Mouse (Mus musculus) heart, embryonic 12.5 days (tissue): Measurements from ENCODE around the gene Trip13. TPM values are rescaled to one million over a fixed set of nuclear protein-coding genes. Genes with fewer than 3 reads are reported as not detected.

ENCODE experiments used
- ATAC-seq: fragments of 200-750 bp; cut with Nextera tagmentation; 2 replicates; pipeline ENCODE4 v1.8.0; 2017; ENCODE audit warnings: moderate TSS enrichment, moderate library complexity; ENCODE audit not compliant: insufficient number of reproducible peaks, low FRiP score
- H3K27ac ChIP-seq: fragments of 300-500 bp; sonication (generic); 2 replicates; pipeline ENCODE4 v1.5.1; 2016; ENCODE audit warnings: mild to moderate bottlenecking, moderate library complexity; ENCODE audit not compliant: poor library complexity, severe bottlenecking
- H3K27me3 ChIP-seq: fragments of 300-500 bp; sonication (generic); replicated peaks from 2 replicates; pipeline ENCODE4 v1.6.1; 2016; ENCODE audit warnings: mild to moderate bottlenecking, moderate library complexity
- H3K36me3 ChIP-seq: fragments of 300-500 bp; sonication (generic); 2 replicates; pipeline ENCODE4 v1.6.1; 2016; ENCODE audit warnings: mild to moderate bottlenecking, moderate library complexity
- H3K4me1 ChIP-seq: fragments of 300-500 bp; sonication (generic); replicated peaks from 2 replicates; pipeline ENCODE4 v1.6.1; 2016; ENCODE audit warnings: mild to moderate bottlenecking
- H3K4me2 ChIP-seq: fragments of 300-500 bp; sonication (generic); 2 replicates; pipeline ENCODE4 v1.6.1; 2016; ENCODE audit warnings: mild to moderate bottlenecking, moderate library complexity
- H3K4me3 ChIP-seq: fragments of 300-500 bp; sonication (generic); 2 replicates; pipeline ENCODE4 v1.5.1; 2016; ENCODE audit warnings: mild to moderate bottlenecking
- H3K9ac ChIP-seq: fragments of 300-500 bp; sonication (generic); 2 replicates; pipeline ENCODE4 v1.6.1; 2016; ENCODE audit warnings: mild to moderate bottlenecking, moderate library complexity
- H3K9me3 ChIP-seq: fragments of 300-500 bp; sonication (generic); replicated peaks from 2 replicates; pipeline ENCODE4 v1.6.1; 2016; ENCODE audit warnings: mild to moderate bottlenecking, moderate library complexity
- WGBS: fragments of 180-500 bp; shearing (Covaris S2); methylation state at CpG from one replicate; pipeline ENCODE4 v1.1.7; 2016; 5-methylcytosine and 5-hydroxymethylcytosine counted together
- polyA plus RNA-seq: library from polyadenylated mRNA; unstranded; fragments of >200 nt; fragmentation: Nextera tagmentation; extraction: Ambion mirVana; gene quantifications from 2 replicates; pipeline ENCODE4 v1.2.1, GENCODE M21; 2016

Trip13 gene
- polyA plus RNA-seq, 1 experiment from 2014 or later = 37.7 TPM

- H3K4me2 ChIP-seq = no peak overlapping the region
- H3K36me3 ChIP-seq = peaks cover 87% of the 10 kb centered on the region
- H3K27ac ChIP-seq = no peak overlapping the region
- no peak overlapping the region for H3K9ac ChIP-seq
- ATAC-seq = no peak
- H3K4me3 ChIP-seq = no peak overlapping the region
- H3K9me3 ChIP-seq = no peaks in the 10 kb centered on the region
- H3K4me1 ChIP-seq = no peaks in the 10 kb centered on the region
- WGBS = 92% methylated on average over 9 of the region's 9 CpGs
- H3K27me3 ChIP-seq = no peaks in the 10 kb centered on the region
Measured at GRCm38 (mm10) chr13:73944606-73945005, 7.0 kb upstream of the Trip13 start.

GRCm38 (mm10) chr13:73939101-73939500 lies 1.5 kb upstream of the Trip13 start:
- Histone ChIP-seq H3K9ac (no peak overlapping the region), H3K36me3 (peaks cover 51% of the 10 kb centered on the region), H3K4me3 (no peak overlapping the region), H3K4me1 (peaks cover 16% of the 10 kb centered on the region), H3K27ac (no peak overlapping the region), H3K4me2 (no peak overlapping the region), H3K9me3 (no peaks in the 10 kb centered on the region), H3K27me3 (no peaks in the 10 kb centered on the region)
- 87% methylated on average over 5 of the region's 5 CpGs for WGBS
- ATAC-seq = no peak

- Histone ChIP-seq H3K27ac (peak overlapping the region; percentile 81; the same call in 1 of the 2 replicates), H3K9me3 (no peaks in the 10 kb centered on the region), H3K4me1 (peaks cover 16% of the 10 kb centered on the region), H3K9ac (peak overlapping the region; percentile 87), H3K4me3 (peak overlapping the region; percentile 72), H3K36me3 (peaks cover 46% of the 10 kb centered on the region), H3K27me3 (no peaks in the 10 kb centered on the region), H3K4me2 (peak overlapping the region; percentile 90)
- WGBS = 38% methylated on average over 13 of the region's 13 CpGs
- ATAC-seq = no peak
Measured at GRCm38 (mm10) chr13:73938177-73938560, 585 bp upstream of the Trip13 start.

- Histone ChIP-seq H3K27ac (no peak overlapping the region), H3K4me1 (peaks cover 16% of the 10 kb centered on the region), H3K9ac (peak overlapping the region; percentile 87), H3K4me3 (peak overlapping the region; percentile 72), H3K9me3 (no peaks in the 10 kb centered on the region), H3K27me3 (no peaks in the 10 kb centered on the region), H3K4me2 (peak overlapping the region; percentile 90), H3K36me3 (peaks cover 46% of the 10 kb centered on the region)
- peak; percentile 25; the same call in 1 of the 2 replicates for ATAC-seq
- 10% methylated on average over 5 of the region's 5 CpGs for WGBS
Measured at GRCm38 (mm10) chr13:73936938-73937320, 655 bp downstream of the Trip13 start.

- H3K27ac ChIP-seq = no peak overlapping the region
- peaks cover 8% of the 10 kb centered on the region for H3K4me1 ChIP-seq
- WGBS = 85% methylated on average over 10 of the region's 10 CpGs
- H3K27me3 ChIP-seq = no peaks in the 10 kb centered on the region
- peaks cover 68% of the 10 kb centered on the region for H3K36me3 ChIP-seq
- no peak overlapping the region for H3K4me3 ChIP-seq
- no peak overlapping the region for H3K9ac ChIP-seq
- H3K4me2 ChIP-seq = no peak overlapping the region
- no peak for ATAC-seq
- H3K9me3 ChIP-seq = no peaks in the 10 kb centered on the region
Measured at GRCm38 (mm10) chr13:73932201-73932600, 5.4 kb downstream of the Trip13 start.

- Histone ChIP-seq H3K4me3 (no peak overlapping the region), H3K4me2 (no peak overlapping the region), H3K9me3 (no peaks in the 10 kb centered on the region), H3K9ac (no peak overlapping the region), H3K27ac (no peak overlapping the region), H3K4me1 (no peaks in the 10 kb centered on the region), H3K36me3 (peaks cover 63% of the 10 kb centered on the region), H3K27me3 (no peaks in the 10 kb centered on the region)
- WGBS = 86% methylated on average over 4 of the region's 4 CpGs
- no peak for ATAC-seq
Measured at GRCm38 (mm10) chr13:73913066-73913465, 24.5 kb downstream of the Trip13 start.

- peak; percentile 39; the same call in 1 of the 2 replicates for ATAC-seq
- no peak overlapping the region for H3K9ac ChIP-seq
- WGBS = 73% methylated on average over 2 of the region's 2 CpGs
- H3K9me3 ChIP-seq = no peaks in the 10 kb centered on the region
- no peak overlapping the region for H3K4me2 ChIP-seq
- H3K27me3 ChIP-seq = no peaks in the 10 kb centered on the region
- peaks cover 17% of the 10 kb centered on the region for H3K36me3 ChIP-seq
- no peak overlapping the region for H3K27ac ChIP-seq
- H3K4me3 ChIP-seq = no peak overlapping the region
- H3K4me1 ChIP-seq = no peaks in the 10 kb centered on the region
Measured at GRCm38 (mm10) chr13:73907683-73908412, 29.7 kb downstream of the Trip13 start.

GRCm38 (mm10) chr13:73907136-73907535 lies 30.4 kb downstream of the Trip13 start:
- Histone ChIP-seq H3K9ac (no peak overlapping the region), H3K4me1 (no peaks in the 10 kb centered on the region), H3K27me3 (no peaks in the 10 kb centered on the region), H3K36me3 (peaks cover 13% of the 10 kb centered on the region), H3K4me2 (no peak overlapping the region), H3K4me3 (no peak overlapping the region), H3K27ac (no peak overlapping the region), H3K9me3 (no peaks in the 10 kb centered on the region)
- ATAC-seq = no peak
- WGBS = 88% methylated on average over 5 of the region's 5 CpGs

GRCm38 (mm10) chr13:73897561-73897960 lies 40.0 kb downstream of the Trip13 start:
- H3K9ac ChIP-seq = no peak overlapping the region
- no peak overlapping the region for H3K4me3 ChIP-seq
- H3K4me2 ChIP-seq = no peak overlapping the region
- no peaks in the 10 kb centered on the region for H3K9me3 ChIP-seq
- no peaks in the 10 kb centered on the region for H3K36me3 ChIP-seq
- H3K27ac ChIP-seq = no peak overlapping the region
- H3K4me1 ChIP-seq = peaks cover 8% of the 10 kb centered on the region
- no peak for ATAC-seq
- WGBS = 72% methylated on average over 3 of the region's 3 CpGs
- H3K27me3 ChIP-seq = no peaks in the 10 kb centered on the region

- Histone ChIP-seq H3K9ac (no peak overlapping the region), H3K4me2 (no peak overlapping the region), H3K27ac (no peak overlapping the region), H3K36me3 (no peaks in the 10 kb centered on the region), H3K9me3 (no peaks in the 10 kb centered on the region), H3K4me3 (no peak overlapping the region), H3K27me3 (no peaks in the 10 kb centered on the region), H3K4me1 (peaks cover 17% of the 10 kb centered on the region)
- WGBS = 31% methylated on average over 6 of the region's 6 CpGs
- ATAC-seq = peak; percentile 71
Measured at GRCm38 (mm10) chr13:73892493-73893178, 44.9 kb downstream of the Trip13 start.

GRCm38 (mm10) chr13:73887415-73887874 lies 50.1 kb downstream of the Trip13 start:
- no peak overlapping the region for H3K9ac ChIP-seq
- no peaks in the 10 kb centered on the region for H3K9me3 ChIP-seq
- WGBS = 51% methylated on average over 4 of the region's 4 CpGs
- H3K4me3 ChIP-seq = no peak overlapping the region
- H3K27ac ChIP-seq = no peak overlapping the region
- no peaks in the 10 kb centered on the region for H3K36me3 ChIP-seq
- H3K4me1 ChIP-seq = peaks cover 26% of the 10 kb centered on the region
- H3K4me2 ChIP-seq = no peak overlapping the region
- no peaks in the 10 kb centered on the region for H3K27me3 ChIP-seq
- ATAC-seq = peak; percentile 56
